Mouse (Mus musculus) kidney, postnatal 14 days (tissue): Measurements from ENCODE around the gene 0610010K14Rik.
A peak's percentile ranks its signal among the peaks of the same experiment; 100 is the strongest.

Experiments used
- DNase-seq: peaks from one replicate; pipeline ENCODE4 v3.0.0; 2022; ENCODE audit warnings: mixed read lengths

Gene 0610010K14Rik

GRCm38 (mm10) chr11:70214191-70214855, 23.4 kb downstream of the 0610010K14Rik start:
- DNase-seq, result peak; percentile 84

GRCm38 (mm10) chr11:70213736-70214135, 24.0 kb downstream of the 0610010K14Rik start:
- DNase-seq, result no peak

- peak; percentile 87 for DNase-seq
Measured at GRCm38 (mm10) chr11:70212896-70213295, 24.8 kb downstream of the 0610010K14Rik start.

- DNase-seq, result no peak
Measured at GRCm38 (mm10) chr11:70212423-70212822, 25.3 kb downstream of the 0610010K14Rik start, which contains the start of gene Slc16a11. Gene Slc16a11, plus strand, starts transcription at chr11:70212752.

GRCm38 (mm10) chr11:70211972-70212371, 25.7 kb downstream of the 0610010K14Rik start:
- no peak for DNase-seq

GRCm38 (mm10) chr11:70210681-70211080, 27.0 kb downstream of the 0610010K14Rik start:
- DNase-seq, result no peak

GRCm38 (mm10) chr11:70208778-70209388, 28.8 kb downstream of the 0610010K14Rik start:
- no peak for DNase-seq

- DNase-seq, result no peak
Measured at GRCm38 (mm10) chr11:70207283-70207682, 30.4 kb downstream of the 0610010K14Rik start.

GRCm38 (mm10) chr11:70206801-70207200, 30.9 kb downstream of the 0610010K14Rik start:
- DNase-seq, result no peak

GRCm38 (mm10) chr11:70201691-70202090, 36.0 kb downstream of the 0610010K14Rik start:
- peak; percentile 91 for DNase-seq

GRCm38 (mm10) chr11:70200036-70200608, 37.6 kb downstream of the 0610010K14Rik start:
- DNase-seq, result no peak

GRCm38 (mm10) chr11:70199107-70199506, 38.6 kb downstream of the 0610010K14Rik start:
- no peak for DNase-seq

GRCm38 (mm10) chr11:70198332-70198731, 39.4 kb downstream of the 0610010K14Rik start:
- DNase-seq, result no peak

- DNase-seq, result no peak
Measured at GRCm38 (mm10) chr11:70193354-70194285, 44.1 kb downstream of the 0610010K14Rik start.

GRCm38 (mm10) chr11:70192157-70192556, 45.6 kb downstream of the 0610010K14Rik start:
- no peak for DNase-seq

- DNase-seq, result no peak
Measured at GRCm38 (mm10) chr11:70191188-70191587, 46.5 kb downstream of the 0610010K14Rik start.

- peak; percentile 42 for DNase-seq
Measured at GRCm38 (mm10) chr11:70189319-70190134, 48.2 kb downstream of the 0610010K14Rik start.
